Mouse (Mus musculus): ENCODE measurements around the gene Zc3h7a.
"Not testable (repeated sequence)": the region's sequence is repeated elsewhere in the genome, so short reads cannot be mapped to it uniquely, and the experiment has no call there.

Zc3h7a gene

GRCm38 (mm10) chr16:11176208-11176883 lies at the start of gene Zc3h7a:
Gene Zc3h7a, minus strand, starts transcription at chr16:11176393.
- DNase-seq (ENCODE audit: low read depth, low spot score): peak; percentile 95

DNA sequence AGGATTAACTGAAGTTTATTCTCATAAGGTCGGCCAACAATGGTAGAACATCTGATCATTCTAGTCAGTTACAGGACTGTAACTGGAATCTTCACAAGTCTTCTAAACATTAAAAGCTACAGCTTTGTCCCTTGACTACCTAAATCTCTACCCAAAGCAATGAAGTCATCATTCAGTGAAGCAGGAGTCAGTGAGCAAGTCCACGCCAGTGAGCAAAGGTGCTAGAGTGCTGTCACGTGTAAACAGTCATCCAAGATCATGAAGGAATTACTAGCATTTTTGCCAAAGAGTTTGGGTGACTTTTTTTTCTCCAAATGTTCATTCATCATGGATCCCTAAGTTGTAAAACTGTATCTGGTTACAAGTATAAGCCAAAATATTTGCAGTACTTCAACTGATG lies 41.6 kb upstream of the Zc3h7a start:
- no peak for DNase-seq (ENCODE audit: low read depth, low spot score)

DNA sequence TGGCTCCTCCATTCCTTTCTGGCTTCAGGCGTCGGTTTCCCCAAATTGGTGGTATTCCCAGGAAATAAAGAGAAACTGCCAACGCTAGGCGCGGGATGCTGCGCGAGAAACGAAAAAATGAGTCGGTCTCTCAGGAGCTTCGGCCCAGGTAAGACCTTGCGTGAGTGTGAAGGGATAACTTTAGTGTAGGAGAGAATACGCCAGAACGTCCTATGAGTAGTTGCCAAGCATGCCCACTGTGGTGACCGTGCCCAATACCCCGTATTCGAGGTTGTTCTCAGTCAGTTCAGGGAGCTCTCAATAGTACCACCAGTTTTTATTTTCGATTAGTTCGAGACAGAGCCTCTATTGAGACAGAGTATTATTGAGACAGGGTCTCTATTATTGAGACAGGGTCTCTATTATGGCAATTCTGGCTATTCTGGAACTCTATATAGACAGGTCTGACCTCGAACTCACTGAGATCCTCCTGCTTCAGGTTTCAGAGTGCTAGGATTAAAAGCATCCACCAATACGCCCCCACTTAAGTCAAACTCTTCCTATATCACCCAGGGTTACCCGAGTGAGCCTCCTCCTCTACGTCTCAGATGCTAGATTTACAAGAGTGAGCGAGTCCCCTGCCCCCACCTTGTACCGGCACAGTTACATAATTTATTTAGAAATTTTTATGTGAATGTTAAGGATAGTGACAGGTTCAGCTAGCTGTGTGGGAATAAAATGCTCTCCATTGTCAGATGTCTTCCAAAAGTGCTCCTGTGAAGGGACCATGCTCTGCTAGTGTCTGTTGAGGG lies 27.6 kb upstream of the Zc3h7a start:
- DNase-seq (ENCODE audit: low read depth, low spot score): peak; percentile 24

- DNase-seq (ENCODE audit: low read depth, low spot score): peak; percentile 98
Observed at GRCm38 (mm10) chr16:11202571-11203554, 26.7 kb upstream of the Zc3h7a start, which contains the start of gene Rsl1d1. Gene Rsl1d1, minus strand, starts transcription at chr16:11203331.

DNA sequence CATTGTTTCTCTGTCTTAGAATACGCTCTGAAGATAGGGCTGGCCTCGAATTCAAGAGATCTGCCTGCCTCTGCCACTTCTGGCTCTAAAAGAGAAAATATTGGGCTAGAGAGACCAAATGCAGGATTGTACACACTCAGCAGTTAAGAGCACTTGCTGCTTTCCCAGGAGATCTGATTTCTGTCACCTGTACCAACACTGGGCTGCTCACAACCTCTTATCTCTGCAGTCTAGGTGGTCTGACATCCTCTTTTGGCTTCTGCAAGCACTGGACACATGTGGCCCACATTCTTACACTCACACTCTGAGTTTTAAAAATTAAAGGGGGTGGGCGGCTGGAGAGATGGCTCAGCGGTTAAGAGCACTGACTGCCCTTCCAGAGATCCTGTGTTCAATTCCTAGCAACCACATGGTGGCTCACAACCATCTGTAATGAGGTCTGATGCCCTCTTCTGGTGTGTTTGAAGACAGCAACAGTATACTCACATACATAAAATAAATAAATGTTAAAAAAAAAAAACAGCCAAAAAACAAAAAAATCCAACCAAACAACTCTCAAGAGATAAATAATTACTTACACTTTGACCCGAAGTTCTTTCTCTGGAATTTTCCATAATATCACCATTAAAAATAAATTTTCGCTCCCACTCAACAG lies 25.7 kb upstream of the Zc3h7a start:
- no peak for DNase-seq (ENCODE audit: low read depth, low spot score)

GRCm38 (mm10) chr16:11200247-11200646 lies 24.1 kb upstream of the Zc3h7a start:
- no peak for DNase-seq (ENCODE audit: low read depth, low spot score)

DNA sequence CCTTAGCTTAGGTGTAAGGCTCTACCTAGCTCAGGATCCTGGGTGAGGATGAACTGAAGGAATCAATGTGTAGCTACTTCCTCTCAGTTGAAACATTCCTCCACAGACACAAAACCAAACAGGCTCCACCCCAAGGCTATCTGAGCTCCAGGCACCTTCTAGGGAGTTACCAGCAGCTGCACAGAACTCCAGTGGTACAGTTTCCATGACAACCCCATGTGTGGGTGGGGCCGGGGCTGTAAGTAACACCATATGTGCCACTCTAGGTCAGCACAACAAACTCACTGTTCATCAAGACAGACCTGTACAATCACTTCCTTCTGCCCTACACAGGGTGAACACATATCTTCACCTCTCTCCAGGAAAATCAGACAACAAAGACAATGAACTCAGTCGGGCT lies 22.3 kb upstream of the Zc3h7a start:
- DNase-seq (ENCODE audit: low read depth, low spot score): peak; percentile 29

DNA sequence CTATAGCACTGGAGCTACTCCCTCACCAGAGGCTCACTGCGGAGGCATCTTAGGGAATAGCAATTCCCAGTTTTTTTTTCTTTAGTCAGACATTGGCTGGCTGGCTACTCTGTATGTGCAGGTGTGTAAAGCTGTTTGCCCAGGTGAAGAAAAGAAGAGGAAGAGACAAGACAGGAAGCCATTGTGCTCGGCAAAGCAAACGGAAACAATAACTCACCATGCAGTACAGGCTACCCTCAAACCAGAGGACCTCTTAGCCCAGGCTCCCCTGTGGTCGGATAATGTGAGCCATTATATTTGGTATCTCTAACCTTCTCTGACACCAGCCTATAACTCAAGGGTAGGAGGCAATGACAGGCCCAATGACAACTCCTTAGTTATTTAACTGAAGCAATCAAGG lies 20.9 kb upstream of the Zc3h7a start:
- DNase-seq (ENCODE audit: low read depth, low spot score): no peak

DNA sequence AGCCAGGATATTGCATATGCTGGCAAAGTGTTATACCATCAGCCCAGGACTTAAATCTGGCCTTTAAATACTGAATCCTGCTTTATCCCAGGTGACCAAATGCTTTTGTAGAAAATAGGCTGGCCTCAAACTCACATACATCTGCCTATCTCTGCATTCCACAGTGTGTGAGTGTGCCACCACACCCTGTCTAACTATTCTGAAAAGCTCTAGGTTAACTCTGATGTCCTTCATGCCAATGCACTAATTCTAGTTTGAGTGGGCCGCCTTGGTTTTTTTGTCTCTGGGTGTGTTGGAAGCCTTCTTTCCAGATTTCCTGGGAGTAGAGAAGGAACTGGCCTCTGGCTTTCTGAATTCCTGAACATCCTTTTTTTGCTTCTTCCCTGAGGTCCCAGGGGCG lies 17.0 kb upstream of the Zc3h7a start:
- DNase-seq (ENCODE audit: low read depth, low spot score): no peak

DNA sequence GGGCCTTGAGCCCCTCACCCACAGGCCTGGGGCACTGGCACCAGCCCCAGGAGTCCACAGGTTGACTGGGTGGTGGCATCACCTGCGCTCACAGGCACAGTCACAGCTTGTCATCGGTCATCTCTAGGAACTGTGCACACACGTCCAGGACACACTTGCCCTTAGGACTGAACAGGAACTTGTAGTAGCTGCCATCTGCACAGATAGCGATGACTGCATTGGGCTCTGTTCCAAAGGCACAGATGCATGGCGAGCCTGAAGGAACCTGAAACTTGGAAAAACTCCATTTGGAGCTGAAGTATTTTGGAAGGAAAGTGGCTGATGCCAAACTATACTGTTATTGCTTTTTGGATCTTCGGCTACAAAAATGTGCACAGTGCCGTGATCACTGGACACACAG lies 14.0 kb upstream of the Zc3h7a start:
- peak; percentile 87 for DNase-seq (ENCODE audit: low read depth, low spot score)

GRCm38 (mm10) chr16:11177404-11177803 lies 1.2 kb upstream of the Zc3h7a start:
- DNase-seq (ENCODE audit: low read depth, low spot score): no peak

DNA sequence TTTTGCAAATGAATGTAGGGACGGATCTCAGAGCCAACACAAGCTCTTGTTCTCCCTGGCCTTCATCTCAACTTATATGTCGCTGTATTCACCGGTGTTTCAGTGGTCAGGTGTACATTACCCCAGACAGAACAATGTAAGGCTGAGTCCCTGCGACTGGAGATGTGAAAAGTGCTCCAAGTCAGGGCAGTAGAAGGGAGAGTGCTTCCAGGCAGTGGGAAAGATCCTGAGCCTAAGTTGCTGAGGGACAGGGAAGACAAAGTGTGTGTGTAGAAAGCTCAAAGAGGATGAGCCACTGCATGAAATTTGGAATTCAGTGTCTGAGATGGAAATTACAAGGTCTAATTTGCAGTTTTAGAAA lies 671 bp upstream of the Zc3h7a start:
- no peak for DNase-seq (ENCODE audit: low read depth, low spot score)

- peak; percentile 61 for DNase-seq (ENCODE audit: low read depth, low spot score)
Observed at GRCm38 (mm10) chr16:11175489-11176207, 545 bp downstream of the Zc3h7a start.

GRCm38 (mm10) chr16:11175100-11175488 lies 1.1 kb downstream of the Zc3h7a start:
- DNase-seq (ENCODE audit: low read depth, low spot score): peak; percentile 13

- DNase-seq (ENCODE audit: low read depth, low spot score): peak; percentile 68
Observed at GRCm38 (mm10) chr16:11174671-11175081, 1.5 kb downstream of the Zc3h7a start.

- no peak for DNase-seq (ENCODE audit: low read depth, low spot score)
Observed at GRCm38 (mm10) chr16:11171679-11172078, 4.5 kb downstream of the Zc3h7a start.

DNA sequence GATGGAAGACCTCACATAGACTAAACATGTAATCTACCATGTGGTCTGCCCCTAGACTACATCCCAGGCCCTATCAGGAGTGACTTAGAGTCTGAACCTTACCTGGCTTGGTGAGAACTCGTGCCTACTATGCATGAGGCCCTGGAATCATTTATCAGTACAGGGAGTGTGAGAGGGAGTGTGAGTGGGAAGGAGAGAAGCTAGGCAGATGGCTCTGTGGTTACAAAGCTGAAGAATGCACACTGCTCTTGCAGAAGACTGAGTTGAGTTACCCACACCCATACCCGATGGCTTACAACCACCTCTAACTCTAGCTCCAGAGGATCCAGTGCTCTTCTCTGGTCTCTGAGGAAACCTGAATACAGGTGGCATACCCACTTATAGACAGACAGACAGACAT lies 9.8 kb downstream of the Zc3h7a start:
- peak; percentile 86 for DNase-seq (ENCODE audit: low read depth, low spot score)

- DNase-seq (ENCODE audit: low read depth, low spot score): peak; percentile 30
Observed at GRCm38 (mm10) chr16:11164695-11165255, 11.4 kb downstream of the Zc3h7a start.

DNA sequence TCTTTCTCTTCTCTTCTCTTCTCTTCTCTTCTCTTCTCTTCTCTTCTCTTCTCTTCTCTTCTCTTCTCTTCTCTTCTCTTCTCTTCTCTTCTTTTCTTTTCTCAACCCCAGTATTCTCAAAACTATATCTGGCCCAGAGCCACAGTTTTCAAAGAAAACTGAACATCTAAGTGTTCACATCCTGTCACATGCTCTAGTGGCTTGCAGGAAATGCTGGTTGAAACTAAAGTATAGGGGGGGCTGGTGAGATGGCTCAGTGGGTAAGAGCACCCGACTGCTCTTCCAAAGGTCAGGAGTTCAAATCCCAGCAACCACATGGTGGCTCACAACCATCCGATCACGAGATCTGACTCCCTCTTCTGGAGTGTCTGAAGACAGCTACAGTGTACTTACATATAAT lies 18.5 kb downstream of the Zc3h7a start:
- not testable (repeated sequence) for DNase-seq (ENCODE audit: low read depth, low spot score)

DNA sequence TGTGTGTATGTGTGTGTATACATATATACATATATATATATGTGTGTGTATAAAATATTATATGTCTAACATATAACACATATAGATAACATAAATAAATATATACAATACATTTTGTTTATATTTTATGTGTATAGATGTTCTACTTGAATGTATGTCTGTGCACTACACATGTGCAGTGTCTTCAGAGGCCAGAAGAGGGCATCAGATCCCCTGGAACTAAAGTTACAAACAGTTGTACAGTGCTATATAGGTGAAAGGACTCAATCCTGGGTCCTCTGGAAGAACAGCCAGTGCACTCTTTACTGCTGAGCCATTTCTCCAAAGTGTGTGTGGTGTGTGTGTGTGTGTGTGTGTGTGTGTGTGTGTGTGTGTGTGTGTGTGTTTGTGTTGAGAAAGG lies 21.7 kb downstream of the Zc3h7a start:
- no peak for DNase-seq (ENCODE audit: low read depth, low spot score)

Data from brain, adult 2 months (tissue).